Mouse (Mus musculus): Measurements from ENCODE around the gene Gm44511.

- TF ChIP-seq EP300 (IDR thresholded peaks at IDR 0.05; ENCODE audit: low read depth) (no peak), CTCF (IDR thresholded peaks at IDR 0.05; ENCODE audit: low read depth) (no peak)
These were observed 60.9 kb downstream of the Gm44511 start for GRCm38 (mm10) chr6:128765211-128765610.

Measured in liver, postnatal 0 days (tissue).